Mouse (Mus musculus) urinary bladder, postnatal 4 days (tissue): ENCODE results near the gene Fastkd3.

Source experiments
- DNase-seq, 2 experiments: peaks; one replicate each; pipeline ENCODE4 v3.0.0; 2021 to 2022; ENCODE audit warnings: low spot score in 2 of 2

Gene Fastkd3

GRCm38 (mm10) chr13:68607652-68608405 lies 25.8 kb downstream of the Fastkd3 start:
- DNase-seq, result no peak

GRCm38 (mm10) chr13:68622792-68623191 lies 40.8 kb downstream of the Fastkd3 start:
- DNase-seq, result no peak

- DNase-seq, result no peak
Observed at GRCm38 (mm10) chr13:68627041-68627440, 45.0 kb downstream of the Fastkd3 start.
